Mouse (Mus musculus) liver (tissue): Measurements from ENCODE around the gene Gpa33.

ENCODE experiments used
- DNase-seq: peaks from one replicate; pipeline ENCODE4 v3.0.0-alpha.2; 2020; ENCODE audit warnings: mixed read lengths

Gpa33 gene

DNA sequence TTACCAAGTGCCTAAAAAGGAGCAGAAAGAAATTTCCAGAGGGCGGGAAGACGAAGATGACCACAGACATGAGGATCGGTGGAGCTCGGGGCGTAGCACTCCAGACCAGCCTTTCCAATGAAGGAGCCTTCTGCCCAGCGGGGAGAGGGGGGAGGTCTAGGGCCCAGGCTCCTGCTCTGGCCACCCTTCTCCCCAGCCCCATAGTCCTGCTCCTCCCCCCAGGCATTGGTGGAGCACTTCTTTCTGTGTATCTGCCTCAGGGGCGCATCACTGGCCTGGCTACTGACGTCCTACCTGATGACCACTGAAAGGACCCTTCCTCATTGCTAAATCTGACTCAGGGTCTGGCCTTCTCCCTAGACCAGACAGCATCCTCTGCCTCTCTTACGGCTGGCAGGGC is 35.1 kb downstream of the Gpa33 start:
- DNase-seq = no peak

GRCm38 (mm10) chr1:166167405-166167804 is 37.4 kb downstream of the Gpa33 start:
- DNase-seq = no peak

- DNase-seq = no peak
Observed at GRCm38 (mm10) chr1:166168017-166168416, 38.0 kb downstream of the Gpa33 start.

- no peak for DNase-seq
Observed at GRCm38 (mm10) chr1:166169713-166170112, 39.7 kb downstream of the Gpa33 start.

DNA sequence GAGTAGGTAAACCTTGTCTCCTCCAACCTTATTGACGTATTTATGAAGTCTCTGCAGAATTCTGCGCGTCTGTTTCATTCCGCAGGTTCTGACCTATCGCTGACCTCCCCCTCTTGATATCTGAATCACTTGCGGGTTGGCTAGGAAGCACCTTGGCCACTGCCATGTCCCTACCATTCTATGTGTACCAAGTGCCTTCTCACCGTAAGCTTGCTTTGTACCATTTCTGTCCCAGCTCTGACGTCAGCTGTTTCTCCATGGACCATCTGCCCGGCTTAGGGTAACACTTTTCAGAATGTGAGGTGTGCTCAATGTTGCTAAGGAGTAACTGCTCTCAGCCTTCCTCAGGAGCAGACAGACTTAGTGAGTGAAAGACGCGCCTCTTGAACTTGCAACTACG is 40.8 kb downstream of the Gpa33 start:
- DNase-seq = no peak

GRCm38 (mm10) chr1:166172992-166173391 is 43.0 kb downstream of the Gpa33 start:
- DNase-seq = no peak

DNA sequence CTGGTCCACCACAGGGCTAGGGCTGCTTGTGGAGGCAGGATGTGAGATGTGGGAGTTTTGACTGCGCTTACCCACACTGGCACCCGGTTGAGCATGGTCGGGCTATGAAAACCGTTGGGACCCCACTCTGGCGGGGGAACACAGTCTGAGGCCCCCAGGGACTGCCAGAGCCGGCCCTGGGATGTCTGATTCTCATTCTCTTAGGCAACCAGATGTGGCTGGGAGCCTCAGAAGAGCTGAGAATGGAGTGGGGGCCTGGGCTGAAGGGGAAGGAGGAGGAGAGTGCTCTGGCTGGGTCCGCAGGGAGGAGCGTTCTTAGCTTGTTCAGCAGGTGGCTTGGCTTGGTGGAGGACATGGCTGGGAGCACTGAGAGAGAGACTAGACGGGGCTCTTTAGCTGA is 43.6 kb downstream of the Gpa33 start:
- DNase-seq = no peak

- DNase-seq = no peak
Observed at GRCm38 (mm10) chr1:166181510-166181909, 51.5 kb downstream of the Gpa33 start.

GRCm38 (mm10) chr1:166182952-166183627 is 53.1 kb downstream of the Gpa33 start:
- DNase-seq = no peak

GRCm38 (mm10) chr1:166184391-166185229 is 54.6 kb downstream of the Gpa33 start:
- no peak for DNase-seq

- no peak for DNase-seq
Observed at GRCm38 (mm10) chr1:166185357-166185756, 55.3 kb downstream of the Gpa33 start.

DNA sequence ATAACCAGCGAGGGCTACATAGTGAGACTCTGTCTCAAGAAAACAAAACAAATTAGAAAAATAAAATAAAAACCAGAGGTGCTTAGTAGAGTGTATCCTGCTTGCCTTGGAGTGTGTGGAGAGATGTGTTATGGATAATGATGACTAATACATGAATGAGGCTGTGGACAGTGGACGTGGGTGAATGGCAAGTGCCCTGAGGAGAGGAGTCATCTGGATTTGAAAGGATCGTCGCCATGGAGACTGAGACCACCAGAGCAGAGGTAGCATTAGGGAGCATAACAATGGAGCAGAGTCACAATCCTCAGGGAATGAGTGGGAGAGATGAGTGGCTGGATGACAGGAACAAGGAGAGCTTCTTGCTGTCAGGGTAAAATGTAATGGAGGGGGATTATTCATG is 59.8 kb downstream of the Gpa33 start:
- DNase-seq = no peak

DNA sequence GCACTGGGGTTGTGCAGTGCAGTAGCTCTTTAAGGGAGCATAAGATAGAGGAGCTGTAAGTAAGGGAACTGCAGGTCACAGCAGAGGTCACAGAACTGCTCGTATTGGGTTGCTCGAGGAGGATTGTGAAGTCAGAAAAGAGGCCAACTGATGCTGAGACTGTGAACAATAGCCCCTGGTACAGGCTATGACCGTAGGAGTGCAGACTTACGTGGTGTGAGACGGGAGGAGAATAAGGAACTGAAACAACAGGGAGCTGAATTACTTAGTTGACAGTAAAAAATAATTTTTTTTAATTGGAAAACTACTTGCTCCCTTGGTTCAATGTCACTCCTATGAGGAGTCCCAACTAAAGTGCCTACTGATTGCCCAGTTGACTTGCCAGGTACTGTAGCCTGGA is 74.1 kb downstream of the Gpa33 start:
- no peak for DNase-seq

- DNase-seq = no peak
Observed at GRCm38 (mm10) chr1:166205159-166205558, 75.1 kb downstream of the Gpa33 start.

DNA sequence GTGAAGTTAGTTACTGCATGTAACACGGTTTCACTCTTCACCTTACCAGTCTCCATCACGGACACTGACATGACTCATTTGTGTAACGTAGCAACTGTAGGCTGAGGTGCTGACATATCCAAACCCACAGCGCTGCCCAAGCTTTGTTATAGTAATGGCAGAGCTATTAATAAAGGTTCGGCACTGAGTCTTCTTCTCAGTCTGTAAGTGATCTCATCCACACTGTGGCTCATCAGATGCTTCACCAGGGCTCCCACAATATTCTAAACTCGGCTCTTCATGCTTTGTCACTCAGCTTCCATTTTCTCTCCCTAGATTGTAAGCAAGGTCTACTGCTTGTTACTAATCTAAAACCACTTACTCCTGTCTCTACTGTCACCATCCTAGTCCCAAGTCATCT is 79.3 kb downstream of the Gpa33 start:
- no peak for DNase-seq

DNA sequence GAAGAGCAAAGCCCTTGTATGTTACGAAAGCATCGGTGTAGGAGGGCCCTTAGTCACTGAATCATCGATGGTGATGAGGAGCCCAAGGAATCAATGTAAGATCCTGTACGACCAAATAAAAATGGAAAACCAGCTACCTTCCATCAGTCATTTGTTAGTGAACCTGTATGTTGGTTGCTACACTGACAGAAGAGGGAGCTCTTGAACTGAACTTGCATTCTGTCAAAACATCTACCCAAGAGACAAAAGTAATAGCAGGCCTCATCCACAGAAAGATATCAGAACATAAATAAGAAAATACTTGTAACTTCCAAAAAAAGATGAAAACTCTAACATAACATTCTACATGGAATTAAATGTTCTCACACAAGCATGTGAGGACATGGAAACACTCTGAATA is 84.1 kb downstream of the Gpa33 start:
- DNase-seq = no peak
